Comparison of ENCODE assay signal across 8 mouse cellular contexts in the genomic region with DNA sequence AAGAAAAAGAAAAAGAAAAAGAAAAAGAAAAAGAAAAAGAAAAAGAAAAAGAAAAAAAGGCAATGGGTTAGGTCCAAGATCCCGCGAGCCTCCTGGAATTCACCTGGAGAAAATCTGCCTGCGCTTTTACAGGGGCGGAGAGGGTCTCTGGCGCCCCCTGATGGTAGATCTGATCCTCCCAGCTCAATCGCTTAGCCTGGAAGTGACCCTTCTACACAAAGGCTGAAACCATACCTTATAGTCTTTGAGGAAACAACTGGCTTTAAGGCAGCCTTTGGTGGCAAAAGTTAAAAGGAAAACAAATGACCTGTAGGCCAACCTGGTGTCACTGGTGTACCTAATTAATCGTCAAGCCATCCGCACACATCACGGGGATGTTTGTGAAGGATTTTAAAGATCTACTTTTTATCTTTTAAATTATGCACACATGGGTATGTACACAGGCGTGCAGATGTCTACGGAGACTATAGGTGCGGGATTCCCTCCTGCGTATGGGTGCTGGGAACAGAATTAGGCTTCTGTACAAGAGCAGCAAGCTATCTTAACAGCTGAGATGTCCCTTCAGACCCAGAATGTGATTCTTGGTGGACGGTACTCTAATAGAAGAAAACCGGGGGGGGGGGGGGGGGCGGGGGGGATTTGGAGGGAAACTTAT. TPM values are rescaled to one million over a fixed set of nuclear protein-coding genes. Genes with fewer than 3 reads are reported as not detected.
DNase-seq lines count a peak whose midpoint lies in the region; ATAC-seq and TF ChIP-seq lines count a peak whose summit lies in the region.

No protein-coding gene starts in this region.

- H3K4me1 ChIP-seq in thymus, adult 2 months (replicated peaks; ENCODE audit: control insufficient read depth, insufficient read depth, low read length), result peaks cover 7% of the 10 kb centered on the region
- 0 out of 2 replicates have a peak, but pooled peaks cover 5% of the 10 kb centered on the region for H3K4me1 ChIP-seq in intestine, embryonic 16.5 days (ENCODE audit: control insufficient read depth, insufficient read depth, low read length)
- H3K4me1 ChIP-seq in limb, embryonic 15.5 days, result peaks cover 4% of the 10 kb centered on the region; the same call in 1 of the 2 replicates
- peaks cover 8% of the 10 kb centered on the region for H3K4me1 ChIP-seq in midbrain, embryonic 15.5 days

- DNase-seq in thymus, adult 2 months, result peak; percentile 65
- no peak for DNase-seq in thymus, adult 18-20 months
- DNase-seq in cerebellum, postnatal 36 days, result peak; percentile 81 to 83
- DNase-seq in gastrocnemius, postnatal 25 days, result peak; percentile 49
- DNase-seq in spleen, postnatal 36 days (ENCODE audit: low spot score in 2 of 2), result peak; percentile 19 to 27

- H3K9me3 ChIP-seq in intestine, embryonic 16.5 days (ENCODE audit: control insufficient read depth, low read length), result no peaks in the 10 kb centered on the region
- H3K9me3 ChIP-seq in limb, embryonic 15.5 days, result no peaks in the 10 kb centered on the region
- no peaks in the 10 kb centered on the region for H3K9me3 ChIP-seq in midbrain, embryonic 15.5 days

- TF ChIP-seq CTCF in thymus, adult 2 months (IDR thresholded peaks at IDR 0.05; ENCODE audit: borderline replicate concordance, control insufficient read depth, extremely low read depth, insufficient read depth, low read length, poor library complexity), result peak; percentile 75; the same call in 1 of the 2 replicates

- H3K27me3 ChIP-seq in thymus, adult 2 months (ENCODE audit: control insufficient read depth, insufficient read depth, low read length), result peaks cover 3% of the 10 kb centered on the region; the same call in 1 of the 2 replicates
- no peaks in the 10 kb centered on the region for H3K27me3 ChIP-seq in intestine, embryonic 16.5 days (replicated peaks; ENCODE audit: control insufficient read depth, insufficient read depth, low read length)
- no peaks in the 10 kb centered on the region for H3K27me3 ChIP-seq in limb, embryonic 15.5 days
- 0 out of 2 replicates have a peak, but pooled peaks cover 8% of the 10 kb centered on the region for H3K27me3 ChIP-seq in midbrain, embryonic 15.5 days (replicated peaks)

- no peak overlapping the region for H3K9ac ChIP-seq in intestine, embryonic 16.5 days (ENCODE audit: low read depth, low read length)
- H3K9ac ChIP-seq in limb, embryonic 15.5 days, result no peak overlapping the region; the same call in 1 of the 2 replicates
- no peak overlapping the region for H3K9ac ChIP-seq in midbrain, embryonic 15.5 days

- ATAC-seq in intestine, embryonic 16.5 days, result peak; percentile 72
- ATAC-seq in limb, embryonic 15.5 days (ENCODE audit: insufficient number of reproducible peaks, low FRiP score, low TSS enrichment, low read depth), result no peak
- ATAC-seq in midbrain, embryonic 15.5 days (replicated peaks), result peak; percentile 78; the same call in 1 of the 2 replicates

- no peak for TF ChIP-seq POLR2A in thymus, adult 2 months (IDR thresholded peaks at IDR 0.05; ENCODE audit: control insufficient read depth, extremely low read depth, insufficient read depth, low read length, poor library complexity)

- no peaks in the 10 kb centered on the region for H3K36me3 ChIP-seq in thymus, adult 2 months (ENCODE audit: control insufficient read depth, insufficient read depth, low read length)
- H3K36me3 ChIP-seq in intestine, embryonic 16.5 days (ENCODE audit: control insufficient read depth, insufficient read depth, low read length), result no peaks in the 10 kb centered on the region
- H3K36me3 ChIP-seq in limb, embryonic 15.5 days, result no peaks in the 10 kb centered on the region
- no peaks in the 10 kb centered on the region for H3K36me3 ChIP-seq in midbrain, embryonic 15.5 days (replicated peaks)

- peak overlapping the region; percentile 95 for H3K4me2 ChIP-seq in intestine, embryonic 16.5 days (ENCODE audit: low read depth, low read length)
- peak overlapping the region; percentile 85 for H3K4me2 ChIP-seq in limb, embryonic 15.5 days
- peak overlapping the region; percentile 78 for H3K4me2 ChIP-seq in midbrain, embryonic 15.5 days

- H3K27ac ChIP-seq in thymus, adult 2 months (ENCODE audit: control insufficient read depth, insufficient read depth, low read length), result no peak overlapping the region
- H3K27ac ChIP-seq in intestine, embryonic 16.5 days (ENCODE audit: low read length), result no peak overlapping the region
- no peak overlapping the region for H3K27ac ChIP-seq in limb, embryonic 15.5 days
- H3K27ac ChIP-seq in midbrain, embryonic 15.5 days, result no peak overlapping the region

- no peak overlapping the region for H3K4me3 ChIP-seq in thymus, adult 2 months (ENCODE audit: control insufficient read depth, insufficient read depth, low read length)
- no peak overlapping the region for H3K4me3 ChIP-seq in intestine, embryonic 16.5 days (ENCODE audit: low read length)
- peak overlapping the region; percentile 39 for H3K4me3 ChIP-seq in limb, embryonic 15.5 days
- peak overlapping the region; percentile 41; the same call in 1 of the 2 replicates for H3K4me3 ChIP-seq in midbrain, embryonic 15.5 days

- WGBS in thymus, adult 2 months, result 47% methylated on average over 16 of the region's 16 CpGs
- 33% methylated on average over 16 of the region's 16 CpGs for WGBS in intestine, embryonic 16.5 days
- 41% methylated on average over 16 of the region's 16 CpGs for WGBS in limb, embryonic 15.5 days
- 38% methylated on average over 16 of the region's 16 CpGs for WGBS in midbrain, embryonic 15.5 days

RNA-seq across cellular contexts. Expression of a gene that starts 0.9 kb away (rescaled TPM):
- polyA plus RNA-seq in thymus, adult 2 months (2012; rRNA removed), result 0.08 and 0.38 TPM in 2 replicates
- not detected for total RNA-seq in gastrocnemius, postnatal 25 days (2021)
- polyA plus RNA-seq in intestine, embryonic 16.5 days (2015; fragmentation: Nextera tagmentation; extraction: Ambion mirVana), result 0.04 and 0.05 TPM in 2 replicates
- 0.09 and 0.14 TPM in 2 replicates for polyA plus RNA-seq in limb, embryonic 15.5 days (2015; fragmentation: Nextera tagmentation; extraction: Ambion mirVana)
- 0.29 and 0.39 TPM in 2 replicates for polyA plus RNA-seq in midbrain, embryonic 15.5 days (2015; fragmentation: Nextera tagmentation; extraction: Ambion mirVana)

Comparison
In these comparisons a context has a peak if more than half of its experiments do, and no peak if none do; other contexts are left out.
1. DNase-seq: peak in thymus, adult 2 months (single experiment), cerebellum, postnatal 36 days (2 of 2), gastrocnemius, postnatal 25 days (single experiment) and spleen, postnatal 36 days (2 of 2); none in thymus, adult 18-20 months (0 of 2).
2. H3K4me3 ChIP-seq: peak in limb, embryonic 15.5 days (single experiment) and midbrain, embryonic 15.5 days (single experiment); none in thymus, adult 2 months (single experiment) and intestine, embryonic 16.5 days (single experiment).
3. Peak in every context shown above with its lines, with median percentiles within 50 percentile points of each other: H3K4me2 ChIP-seq.